Mouse (Mus musculus) gastrocnemius, postnatal 36 days (tissue): Measurements from ENCODE around the gene Olfr194. TPM values are rescaled to one million over a fixed set of nuclear protein-coding genes. Genes with fewer than 3 reads are reported as not detected.
"Not testable (repeated sequence)": the region's sequence is repeated elsewhere in the genome, so short reads cannot be mapped to it uniquely, and the experiment has no call there.

Experiments
- DNase-seq, 2 experiments: peaks; one replicate each; pipeline ENCODE4 v3.0.0; 2022
- intact Hi-C: fragments of 180-260 bp; cut with DNase I; formaldehyde crosslinking; loops from one replicate; pipeline ENCODE4 v1.15.1; 2025
- long read RNA-seq, 2 experiments: library from polyadenylated mRNA; stranded (forward); transcript quantifications; one replicate each; pipeline ENCODE4 v2.0.0; 2021
- total RNA-seq, 2 experiments: library from RNA; stranded (reverse); gene quantifications; 2 replicates each; pipeline ENCODE4 v1.2.3; 2021

Gene Olfr194
- total RNA-seq: not detected
- long read RNA-seq, experiment 1: 0 reads
- long read RNA-seq, experiment 2: 0 reads

DNA sequence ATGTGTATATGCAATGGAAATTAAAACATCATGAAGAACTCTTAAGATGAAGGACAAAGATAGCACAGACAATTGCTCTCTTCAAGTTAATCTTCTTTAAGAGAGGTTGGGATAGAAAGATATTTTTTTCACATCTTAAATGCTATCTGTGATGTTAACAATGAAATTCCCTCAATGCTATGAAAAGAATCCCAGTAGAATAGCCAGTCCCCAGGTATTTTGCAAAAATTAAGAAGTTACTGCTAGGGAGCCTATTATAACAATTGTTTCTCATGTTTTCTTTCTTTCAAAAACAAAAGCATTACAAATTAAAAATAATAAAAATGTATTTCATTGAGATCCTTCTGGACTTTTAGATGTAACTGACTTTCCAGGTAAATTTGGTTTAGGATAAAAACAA, at the start of gene Olfr194:
Gene Olfr194, minus strand, starts transcription at position 101 of the 400 bp plus-strand sequence.
- no peak for DNase-seq
- intact Hi-C loops: no loop called here

DNA sequence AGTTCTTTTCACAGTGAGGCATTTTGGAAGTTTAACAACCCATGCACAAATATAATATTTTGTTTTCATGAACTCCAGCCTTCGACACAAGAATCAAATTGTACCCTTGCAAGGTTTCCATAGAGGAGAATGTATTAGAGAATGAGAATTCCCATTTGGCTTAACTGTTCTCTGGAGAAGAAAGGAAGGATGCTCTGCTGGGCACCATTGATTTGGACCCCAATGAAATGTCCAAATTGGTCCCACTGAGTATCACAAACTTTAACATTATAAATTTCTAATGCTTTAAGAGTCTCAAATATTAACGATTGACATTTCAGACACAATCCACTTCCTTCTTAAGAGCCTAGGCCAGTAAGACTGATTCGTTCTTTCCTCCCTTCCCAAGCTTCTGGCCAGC, 49.5 kb upstream of the Olfr194 start, which contains the start of gene Olfr196:
Gene Olfr196, minus strand, starts transcription at position 101 of the 400 bp plus-strand sequence.
- no peak for DNase-seq
- intact Hi-C loops: no loop called here

DNA sequence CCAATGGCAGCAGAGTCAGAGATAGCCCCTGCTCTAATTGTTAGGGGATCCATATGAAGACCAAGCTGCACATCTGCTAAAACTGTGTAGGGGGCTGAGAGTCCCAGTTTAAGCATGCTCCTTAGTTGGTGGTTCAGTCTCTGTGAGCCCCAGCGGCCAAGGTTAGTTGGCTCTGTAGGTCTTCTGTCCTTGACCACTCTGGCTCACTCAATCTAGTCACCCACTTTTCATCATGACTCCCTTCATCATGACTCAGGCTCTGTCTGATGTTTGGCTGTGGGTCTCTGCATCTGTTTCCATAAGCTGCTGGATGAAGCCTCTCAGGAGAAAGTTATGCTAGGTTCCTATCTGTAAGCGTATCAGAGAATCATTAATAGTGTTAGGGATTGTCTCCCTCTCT, 31.1 kb upstream of the Olfr194 start:
- intact Hi-C loops: loop anchor here (10.0 kb wide), 1 partner anchor 103 kb away; no protein-coding TSS in a partner anchor
- no peak for DNase-seq

DNA sequence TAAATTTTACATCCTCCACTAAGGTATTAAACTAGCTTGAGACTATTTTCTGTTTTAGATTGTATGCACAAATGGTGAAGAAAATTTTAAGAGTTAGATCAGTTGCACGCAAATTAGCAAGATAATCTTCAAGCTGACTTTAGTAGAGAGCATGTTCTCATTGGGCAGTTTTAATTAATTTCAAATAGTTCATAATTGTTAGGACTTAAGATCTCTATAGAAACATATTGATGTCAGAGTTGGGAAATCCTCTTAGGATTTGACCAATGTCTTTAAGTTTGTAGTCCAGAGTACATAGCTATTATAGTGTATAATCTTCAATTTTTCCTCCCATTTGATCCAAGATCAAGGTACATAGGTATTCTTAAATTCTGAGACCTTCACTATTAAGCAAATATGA, 25.9 kb upstream of the Olfr194 start, which contains the start of gene Olfr195:
Gene Olfr195, plus strand, starts transcription at position 301 of the 400 bp plus-strand sequence.
- no peak for DNase-seq
- intact Hi-C loops: no loop called here

DNA sequence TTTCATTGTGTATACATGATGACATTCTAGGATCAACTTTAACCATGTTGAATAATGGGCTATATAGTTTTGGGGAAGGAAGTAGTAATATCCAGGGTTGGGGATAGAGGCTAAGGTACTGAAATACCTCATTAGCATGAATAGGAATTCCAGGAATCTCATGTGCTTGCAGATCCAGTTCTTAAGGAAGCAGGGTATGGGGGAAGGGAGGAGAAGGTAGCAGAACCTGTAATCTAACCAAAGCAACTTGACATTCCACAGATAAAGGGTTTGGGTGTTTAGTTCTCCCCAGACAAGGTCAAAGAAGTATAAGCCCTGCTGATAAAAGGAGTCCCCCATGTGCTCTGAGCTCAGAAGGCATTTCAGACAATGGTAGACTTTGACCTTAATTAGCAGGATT, 20.2 kb upstream of the Olfr194 start:
- no peak for DNase-seq
- intact Hi-C loops: no loop called here

DNA sequence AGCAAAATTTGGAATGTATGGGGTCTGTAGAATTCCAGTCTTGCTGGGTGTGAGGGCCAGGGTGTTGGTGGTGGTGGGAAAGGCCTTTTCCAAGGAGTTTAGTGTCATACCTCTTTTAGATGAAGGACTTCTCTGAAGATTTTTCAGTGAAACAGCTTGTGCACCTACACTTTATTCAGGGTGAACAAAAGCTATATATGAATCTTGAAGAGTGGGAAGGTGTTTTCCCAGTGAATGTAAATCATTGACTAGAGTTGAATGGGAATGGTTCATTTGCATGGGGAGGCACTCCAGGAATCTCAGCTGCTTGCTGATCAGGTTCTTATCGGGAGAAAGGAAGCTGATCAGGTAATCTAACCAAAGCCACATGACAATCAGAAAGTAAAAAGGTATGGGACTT, 9.9 kb upstream of the Olfr194 start:
- no peak for DNase-seq

DNA sequence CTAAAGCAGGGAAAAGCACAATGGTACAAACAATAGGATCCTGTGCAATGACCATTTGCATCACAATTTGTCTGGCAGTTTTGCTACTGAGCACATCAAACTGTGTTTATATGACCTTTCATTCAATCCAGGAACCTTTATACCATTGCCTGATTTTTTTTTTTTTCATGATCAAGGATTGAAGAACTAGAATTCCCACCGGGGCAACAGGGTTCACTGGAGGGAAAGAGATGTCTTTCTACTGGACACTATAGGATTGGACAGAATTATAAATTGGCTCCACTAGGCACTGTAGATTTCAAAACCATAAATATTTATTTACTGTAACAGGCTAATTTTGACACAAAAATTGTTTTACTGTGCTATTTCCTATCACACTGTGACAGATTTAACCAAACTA, 9.1 kb downstream of the Olfr194 start, which contains the start of gene Olfr193:
Gene Olfr193, minus strand, starts transcription at position 101 of the 400 bp plus-strand sequence.
- intact Hi-C loops: no loop called here
- no peak for DNase-seq

More for the DNA sequence above, 9.9 kb upstream of the Olfr194 start:
- intact Hi-C loops: no loop called here

DNA sequence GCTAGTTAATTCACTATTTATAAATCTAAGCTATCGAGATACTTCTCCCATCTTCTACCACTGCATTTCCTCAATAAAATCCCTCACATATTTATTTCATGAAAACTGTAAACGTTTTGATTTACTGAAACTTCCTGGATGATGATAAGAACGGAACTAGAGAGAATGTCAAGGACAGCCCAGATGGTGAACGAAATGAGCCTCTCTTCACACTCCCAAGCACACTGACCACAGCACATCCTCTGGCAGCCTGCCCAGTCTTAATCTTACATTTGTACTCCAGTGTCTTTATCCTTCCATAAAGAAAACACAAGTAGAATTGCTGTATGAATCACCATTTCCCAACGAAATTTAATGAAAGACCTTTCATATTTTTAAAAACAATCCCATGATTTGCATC, 12.3 kb downstream of the Olfr194 start:
- intact Hi-C loops, DNase-seq: not testable (repeated sequence)

DNA sequence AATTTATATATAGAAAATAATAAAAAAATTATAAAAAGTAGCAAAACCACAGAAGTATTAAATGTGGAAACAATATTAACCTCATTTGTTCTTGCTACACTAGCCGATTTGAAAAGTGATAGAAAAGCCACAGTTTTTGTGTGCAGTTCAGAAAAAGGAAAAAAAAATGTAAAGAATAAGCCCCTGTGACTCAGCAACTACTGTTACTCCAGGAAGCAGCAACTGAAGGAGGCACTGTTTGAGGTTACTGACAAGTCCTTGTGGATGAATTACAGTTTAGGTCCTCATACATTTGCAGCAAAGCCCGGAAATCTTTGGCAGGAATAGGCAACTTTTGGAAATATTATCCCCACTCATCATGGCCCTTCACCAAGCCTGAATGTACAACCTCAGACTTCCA, 15.6 kb downstream of the Olfr194 start:
- no peak for DNase-seq
- intact Hi-C loops: no loop called here

DNA sequence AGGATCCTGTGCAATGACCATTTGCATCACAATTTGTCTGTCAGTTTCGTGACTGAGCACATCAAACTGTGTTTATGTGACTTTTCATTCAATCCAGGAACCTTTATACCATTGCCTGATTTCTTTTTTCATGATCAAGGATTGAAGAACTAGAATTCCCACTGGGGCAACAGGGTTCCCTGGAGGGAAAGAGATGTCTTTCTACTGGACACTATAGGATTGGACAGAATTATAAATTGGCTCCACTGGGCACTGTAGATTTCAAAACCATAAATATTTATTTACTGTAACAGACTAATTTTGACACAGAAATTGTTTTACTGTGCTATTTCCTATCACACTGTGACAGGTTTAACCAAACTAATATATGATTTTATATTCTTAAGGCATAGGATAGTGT, 31.1 kb downstream of the Olfr194 start, which contains the start of gene Olfr191:
Gene Olfr191, minus strand, starts transcription at position 101 of the 400 bp plus-strand sequence.
- DNase-seq, intact Hi-C loops: not testable (repeated sequence)

DNA sequence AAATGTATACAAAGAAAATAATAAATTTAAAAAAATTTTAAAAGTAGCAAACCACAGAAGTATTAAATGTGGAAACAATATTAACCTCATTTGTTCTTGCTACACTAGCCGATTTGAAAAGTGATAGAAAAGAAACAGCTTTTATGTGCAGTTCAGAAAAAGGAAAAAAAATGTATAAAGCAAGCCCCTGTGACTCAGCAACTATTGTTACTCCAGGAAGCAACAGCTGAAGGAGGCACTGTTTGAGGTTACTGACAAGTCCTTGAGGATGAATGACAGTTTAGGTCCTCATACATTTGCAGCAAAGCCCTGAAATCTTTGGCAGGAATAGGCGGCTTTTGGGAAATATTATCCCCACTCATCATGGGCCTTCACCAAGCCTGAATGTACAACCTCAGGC, 39.8 kb downstream of the Olfr194 start:
- intact Hi-C loops, DNase-seq: not testable (repeated sequence)

DNA sequence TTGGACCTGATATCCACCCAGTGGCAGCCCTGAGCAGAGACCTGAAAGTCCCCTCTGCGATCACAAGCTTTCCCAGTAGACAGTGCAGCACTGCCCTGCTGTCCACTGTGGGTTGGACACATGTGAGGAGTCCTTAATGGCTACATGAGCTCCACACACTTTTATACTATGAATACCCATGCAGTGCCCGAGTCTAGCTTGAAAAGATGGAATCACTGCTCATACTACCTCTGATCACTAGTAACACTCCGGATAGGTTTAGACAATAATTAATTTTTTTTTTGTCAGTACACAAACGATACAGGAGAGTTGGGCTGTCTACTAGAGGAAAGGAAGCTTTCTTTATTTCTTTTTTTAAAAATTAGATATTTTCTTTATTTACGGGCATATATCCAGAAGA, 43.0 kb downstream of the Olfr194 start, which contains the start of gene Olfr190:
Gene Olfr190, minus strand, starts transcription at position 101 of the 400 bp plus-strand sequence.
- intact Hi-C loops: no loop called here
- DNase-seq: no peak

DNA sequence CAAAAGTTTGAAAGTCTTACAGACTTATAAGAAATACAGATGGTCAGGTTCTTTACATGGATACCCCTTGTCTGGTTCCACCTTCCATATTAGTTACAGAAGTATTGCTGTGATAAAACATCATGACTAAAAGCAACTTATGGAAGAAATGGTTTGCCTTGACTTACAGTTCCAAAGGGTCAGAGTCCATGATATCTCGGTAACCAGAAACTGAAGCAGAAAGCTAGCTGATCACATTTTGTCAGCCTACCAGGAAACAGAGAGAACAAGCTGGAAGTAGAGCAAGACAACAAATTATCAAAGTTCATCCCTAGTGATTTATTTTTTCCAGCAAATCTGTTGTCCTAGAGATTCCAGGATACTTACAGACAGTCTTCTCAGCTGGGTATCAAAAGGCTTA, 47.3 kb downstream of the Olfr194 start:
- no peak for DNase-seq

DNA sequence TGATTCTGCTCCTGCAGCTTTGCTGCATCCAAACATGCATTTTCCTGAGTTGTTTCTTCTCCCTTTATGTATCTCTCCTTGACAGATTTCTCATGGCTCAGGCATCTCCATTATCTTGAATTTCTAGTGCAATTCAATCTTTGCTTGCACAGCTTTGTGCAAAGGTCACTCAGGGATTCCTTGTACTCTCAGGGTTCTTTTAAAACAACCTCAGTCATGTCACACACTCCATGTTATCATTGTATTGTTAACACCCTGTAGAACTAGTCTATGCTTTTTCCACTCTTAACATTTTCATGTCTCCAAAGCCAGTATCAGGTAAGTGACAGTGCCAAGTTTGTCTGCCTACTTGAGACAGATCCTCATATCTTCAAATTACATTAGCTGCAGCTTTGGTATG, 49.1 kb downstream of the Olfr194 start:
- DNase-seq: no peak
- intact Hi-C loops: no loop called here

More for the DNA sequence above, 47.3 kb downstream of the Olfr194 start:
- intact Hi-C loops: no loop called here

Other genes with a start within 250 kb of the Olfr194 start
- gene Olfr177, start 246.3 kb downstream of the Olfr194 start, total RNA-seq: not detected
- gene Olfr178, start 229.0 kb downstream of the Olfr194 start, total RNA-seq: not detected
- gene Olfr181, start 192.3 kb downstream of the Olfr194 start, total RNA-seq: not detected
- not detected for gene Olfr180, start 191.7 kb downstream of the Olfr194 start, total RNA-seq
- gene Olfr183, start 125.7 kb downstream of the Olfr194 start, total RNA-seq: not detected
- not detected for gene Olfr186, start 90.8 kb downstream of the Olfr194 start, total RNA-seq
- not detected for gene Olfr187, start 81.3 kb downstream of the Olfr194 start, total RNA-seq
- gene Olfr190, start 43.1 kb downstream of the Olfr194 start, total RNA-seq: not detected
- not detected for gene Olfr191, start 31.2 kb downstream of the Olfr194 start, total RNA-seq
- gene Olfr193, start 9.2 kb downstream of the Olfr194 start, total RNA-seq: not detected
- gene Olfr195, start 26.0 kb upstream of the Olfr194 start, total RNA-seq: not detected
- gene Olfr196, start 49.4 kb upstream of the Olfr194 start, total RNA-seq: not detected
- not detected for gene Olfr198, start 82.5 kb upstream of the Olfr194 start, total RNA-seq
- gene Olfr199, start 98.7 kb upstream of the Olfr194 start, total RNA-seq: not detected
- gene Olfr201, start 151.6 kb upstream of the Olfr194 start, total RNA-seq: not detected
- not detected for gene Olfr202, start 165.7 kb upstream of the Olfr194 start, total RNA-seq
- gene Olfr203, start 177.8 kb upstream of the Olfr194 start, total RNA-seq: not detected
- gene Olfr204, start 197.2 kb upstream of the Olfr194 start, total RNA-seq: not detected
- not detected for gene Olfr205, start 210.1 kb upstream of the Olfr194 start, total RNA-seq
- gene Olfr206, start 228.2 kb upstream of the Olfr194 start, total RNA-seq: not detected
- not detected for gene Olfr209, start 242.9 kb upstream of the Olfr194 start, total RNA-seq